Mouse (Mus musculus) spleen, adult 2 months (tissue): ENCODE data around the gene Syt13.

Experiments used
- CTCF ChIP-seq: fragments of 200-500 bp; IDR thresholded peaks from 2 replicates; pipeline ENCODE4 v1.5.1; 2011; ENCODE audit warnings: mild to moderate bottlenecking, inconsistent platforms; ENCODE audit not compliant: insufficient read depth, insufficient read length, insufficient replicate concordance; ENCODE audit errors: extremely low read depth
- POLR2A ChIP-seq: fragments of 200-500 bp; IDR thresholded peaks from 2 replicates; pipeline ENCODE4 v1.6.1; 2011; ENCODE audit warnings: low read depth, low read length, inconsistent platforms

DNA sequence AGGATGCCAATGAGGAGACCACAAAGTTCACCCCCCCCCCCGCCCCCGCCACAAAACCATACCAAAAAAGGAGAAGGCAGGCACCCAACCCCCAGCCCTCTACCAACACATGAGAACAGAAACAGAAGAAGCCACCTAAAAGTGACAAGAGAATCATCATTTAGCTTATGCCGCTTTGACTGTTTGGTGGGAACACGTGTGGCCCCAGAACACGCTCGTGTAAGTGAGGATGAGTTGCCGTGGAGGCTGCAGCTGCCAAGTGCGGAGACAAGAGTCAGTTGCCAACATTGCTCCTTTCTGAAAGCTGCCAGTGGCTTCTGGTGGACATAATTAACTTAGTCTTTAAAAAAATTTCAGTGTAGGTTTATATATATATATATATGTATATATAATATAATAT is 56.6 kb downstream of the Syt13 start:
- TF ChIP-seq CTCF: no peak
- TF ChIP-seq POLR2A: no peak
